Mouse (Mus musculus) adrenal gland, postnatal 25 days (tissue): ENCODE measurements around the gene Mitf. TPM values are rescaled to one million over a fixed set of nuclear protein-coding genes. Genes with fewer than 3 reads are reported as not detected.

Experiments
- DNase-seq: peaks from one replicate; pipeline ENCODE4 v3.0.0; 2021; ENCODE audit warnings: mixed read lengths
- total RNA-seq: library from RNA; stranded (reverse); gene quantifications from 2 replicates; pipeline ENCODE4 v1.2.3, GENCODE M21; 2021

Mitf gene
- total RNA-seq, 1 experiment from 2014 or later: 7.6 TPM

GRCm38 (mm10) chr6:97826642-97827275 lies 19.9 kb downstream of the Mitf start:
- no peak for DNase-seq

GRCm38 (mm10) chr6:97828021-97828420 lies 21.2 kb downstream of the Mitf start:
- DNase-seq: no peak

DNA sequence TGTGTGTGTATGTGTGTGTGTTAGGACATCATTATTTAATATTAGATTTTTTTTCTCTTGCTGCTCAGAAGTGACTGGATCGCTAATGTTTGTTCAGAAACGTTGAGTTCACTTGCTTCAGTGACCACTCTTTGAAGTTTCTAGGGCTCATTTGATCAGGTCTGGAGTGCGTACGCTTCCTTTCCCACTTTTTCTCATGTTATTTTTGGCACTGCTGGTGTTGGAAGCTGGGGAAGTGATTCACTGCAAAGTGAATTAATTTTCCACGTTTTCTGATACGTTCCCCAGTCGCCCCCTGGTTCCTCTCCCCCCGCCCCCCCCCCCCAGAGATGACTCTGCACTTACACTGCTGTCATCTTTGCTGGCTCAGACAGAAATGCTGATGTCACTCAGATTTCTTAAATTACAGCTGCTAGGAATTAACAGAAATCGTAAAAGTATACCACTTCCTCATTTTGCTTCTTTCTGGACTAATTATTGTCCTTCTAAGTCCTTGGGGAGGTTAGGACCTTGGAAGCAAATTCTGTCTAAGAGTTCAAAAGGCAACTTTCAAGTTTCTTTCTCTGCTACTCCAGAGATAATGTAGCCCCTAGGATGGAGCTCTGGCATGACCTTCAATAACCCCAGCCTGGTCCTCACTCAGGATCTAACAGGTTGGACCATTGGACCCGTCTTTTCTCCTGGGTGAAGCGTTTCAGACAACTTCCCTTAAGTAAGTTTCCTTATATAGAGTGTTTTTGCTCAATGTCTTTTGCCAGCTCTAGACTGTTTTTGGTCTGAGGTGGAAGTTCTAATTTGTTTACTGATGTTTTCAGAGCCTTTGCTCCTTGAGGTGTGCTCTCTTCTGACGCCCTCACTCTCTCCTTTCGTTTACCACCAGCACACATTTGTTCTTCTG lies 22.2 kb downstream of the Mitf start:
- no peak for DNase-seq

DNA sequence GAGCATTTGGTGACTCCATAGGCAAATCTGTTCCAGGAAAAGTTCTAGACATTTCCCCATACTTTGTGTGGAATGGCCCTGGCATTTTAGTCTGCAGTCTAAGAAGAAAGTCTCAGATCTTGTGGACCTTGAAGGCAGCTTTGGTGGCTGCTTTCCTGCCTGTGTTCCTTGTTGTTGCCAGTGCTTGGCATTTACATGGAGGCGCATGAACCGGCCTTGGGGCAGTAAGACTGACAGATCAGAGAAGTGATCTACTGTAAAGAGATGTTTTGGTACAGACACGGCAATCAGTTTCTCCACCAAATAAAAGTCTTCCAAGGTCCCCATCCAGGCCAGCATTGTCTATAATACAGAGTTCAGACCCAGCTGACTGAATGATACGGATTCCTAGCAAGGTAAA lies 25.6 kb downstream of the Mitf start:
- no peak for DNase-seq

- no peak for DNase-seq
Observed at GRCm38 (mm10) chr6:97836176-97836575, 29.3 kb downstream of the Mitf start.

DNA sequence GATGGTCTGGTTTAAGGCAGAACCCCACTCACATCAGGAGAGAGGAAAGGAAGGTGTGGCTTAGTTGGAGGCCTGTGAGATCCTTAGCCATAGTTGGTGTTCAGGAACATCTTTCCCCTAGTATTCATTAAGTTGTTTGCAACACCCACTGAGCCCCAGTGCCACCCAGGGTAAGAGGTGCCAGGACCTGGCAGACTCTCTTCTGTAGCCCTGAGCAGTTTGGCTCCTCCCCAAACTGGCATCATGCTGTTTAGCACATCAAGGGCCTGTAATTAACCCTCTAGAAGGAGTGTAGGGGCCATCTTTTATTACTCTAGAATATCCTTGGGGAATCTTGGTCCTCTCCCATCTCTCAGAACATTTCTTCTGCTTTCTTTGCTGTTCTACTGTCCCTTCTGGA lies 30.9 kb downstream of the Mitf start:
- DNase-seq: peak; percentile 39

DNA sequence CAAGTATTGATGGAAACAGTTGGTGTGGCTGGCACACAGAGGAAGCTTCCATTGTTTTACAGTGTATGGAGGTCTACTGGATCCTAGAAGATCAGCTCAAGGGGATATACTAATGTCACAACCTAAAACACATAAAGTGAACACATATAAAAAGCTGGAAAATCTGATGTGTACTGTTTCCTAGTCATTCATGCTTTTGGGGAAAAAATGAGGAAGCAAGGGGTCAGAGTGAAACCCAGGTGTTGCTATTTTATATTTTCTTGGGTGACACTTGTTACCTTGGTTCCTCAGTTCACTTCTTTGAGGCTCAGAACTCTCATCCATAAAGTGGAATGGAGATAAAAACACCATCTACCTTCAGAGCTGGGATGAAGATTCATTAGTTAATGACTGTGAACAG lies 32.7 kb downstream of the Mitf start:
- DNase-seq: no peak

- no peak for DNase-seq
Observed at GRCm38 (mm10) chr6:97844112-97844511, 37.3 kb downstream of the Mitf start.

GRCm38 (mm10) chr6:97848191-97848857 lies 41.5 kb downstream of the Mitf start:
- peak; percentile 48 for DNase-seq

- DNase-seq: no peak
Observed at GRCm38 (mm10) chr6:97854236-97854635, 47.4 kb downstream of the Mitf start.

- no peak for DNase-seq
Observed at GRCm38 (mm10) chr6:97855420-97856170, 48.7 kb downstream of the Mitf start.

DNA sequence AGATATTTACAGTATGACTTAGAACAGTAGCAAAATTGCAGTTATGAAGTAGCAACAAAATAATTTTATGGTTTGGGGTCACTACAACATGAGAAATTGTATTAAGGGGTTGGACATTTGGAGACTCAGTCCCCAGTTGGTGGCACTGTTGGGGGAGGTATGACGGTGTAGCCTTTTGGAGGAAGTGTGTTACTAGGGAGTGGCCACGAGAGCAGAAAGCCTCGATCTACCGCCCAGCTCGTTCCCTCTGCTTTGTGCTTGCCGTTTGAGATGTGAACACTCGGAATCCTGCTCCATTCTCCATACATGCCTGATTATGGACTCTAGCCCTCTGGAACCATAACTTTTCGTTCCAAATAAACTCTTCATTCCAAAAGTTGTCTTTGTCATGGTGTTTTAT lies 49.6 kb downstream of the Mitf start:
- no peak for DNase-seq

GRCm38 (mm10) chr6:97857690-97858089 lies 50.8 kb downstream of the Mitf start:
- DNase-seq: peak; percentile 5

DNA sequence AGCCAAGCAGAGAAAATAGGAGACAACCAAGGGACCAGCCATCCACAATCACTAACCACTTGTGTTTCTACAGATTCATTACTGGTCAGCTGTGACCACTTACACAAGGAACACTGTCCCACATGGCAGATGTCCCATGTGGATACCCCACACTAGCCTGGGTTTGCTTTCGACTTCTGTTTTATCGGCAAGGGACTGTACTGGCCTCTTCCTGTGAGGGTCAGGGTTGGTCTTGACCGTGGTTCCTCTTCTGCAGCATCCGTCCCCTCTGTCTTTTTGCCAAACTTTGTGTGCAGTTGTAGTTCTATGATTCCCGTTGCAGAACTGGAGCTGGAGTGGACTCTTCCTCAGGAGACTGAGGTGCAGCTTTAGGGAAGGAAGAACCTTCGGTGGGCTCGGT lies 59.7 kb downstream of the Mitf start:
- no peak for DNase-seq

GRCm38 (mm10) chr6:97868005-97868404 lies 61.2 kb downstream of the Mitf start:
- no peak for DNase-seq

- no peak for DNase-seq
Observed at GRCm38 (mm10) chr6:97869953-97870352, 63.1 kb downstream of the Mitf start.

- no peak for DNase-seq
Observed at GRCm38 (mm10) chr6:97871296-97872030, 64.6 kb downstream of the Mitf start.

GRCm38 (mm10) chr6:97873102-97873501 lies 66.2 kb downstream of the Mitf start:
- no peak for DNase-seq

DNA sequence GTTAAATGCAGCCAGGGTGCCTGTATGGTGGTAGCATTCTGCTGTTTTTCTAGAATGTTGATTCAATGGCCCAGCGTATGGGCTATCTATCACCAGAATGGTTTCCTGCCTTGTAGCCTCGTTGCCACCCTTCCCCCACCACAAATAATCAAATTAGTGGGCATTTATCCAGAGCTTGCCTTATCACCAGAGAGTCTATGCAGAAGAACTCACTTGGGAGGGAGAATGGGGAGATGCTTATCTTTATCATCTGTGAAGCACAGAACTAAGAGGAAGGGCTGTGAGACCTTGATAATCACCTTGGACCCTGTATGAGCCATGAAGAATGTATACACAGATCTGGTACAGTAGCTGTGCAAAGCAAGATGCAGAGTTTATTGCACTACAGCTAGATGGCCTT lies 70.1 kb downstream of the Mitf start:
- no peak for DNase-seq

- DNase-seq: no peak
Observed at GRCm38 (mm10) chr6:97877492-97877891, 70.6 kb downstream of the Mitf start.

- DNase-seq: no peak
Observed at GRCm38 (mm10) chr6:97880363-97880762, 73.5 kb downstream of the Mitf start.

GRCm38 (mm10) chr6:97881935-97882334 lies 75.1 kb downstream of the Mitf start:
- no peak for DNase-seq
